Mouse (Mus musculus) Patski (cell line): ENCODE results near the gene Fignl2. TPM values are rescaled to one million over a fixed set of nuclear protein-coding genes. Genes with fewer than 3 reads are reported as not detected.

Source experiments
- ATAC-seq: fragments of 100-300 bp; one replicate; pipeline ENCODE4 v1.8.0; 2021
- CTCF ChIA-PET: fragments of 350-600 bp; sonication (Branson Sonifier 250); formaldehyde crosslinking; loops from one replicate; lab custom pipeline; 2022; ENCODE audit warnings: inconsistent platforms; lab: Charles Lee
- POLR2A ChIA-PET: fragments of 350-600 bp; sonication (Branson Sonifier 250); formaldehyde crosslinking; loops from one replicate; lab custom pipeline; 2022; ENCODE audit warnings: antibody characterized with exemption, inconsistent platforms; lab: Charles Lee
- DNase-seq: peaks from one replicate; pipeline ENCODE4 v3.0.0-alpha.2; 2011; ENCODE audit warnings: low read depth, low spot score
- H3K27me3 ChIP-seq: fragments of 371-371 bp; one replicate; pipeline ENCODE4 v1.5.1; 2021
- CTCF ChIP-seq: fragments of 100-300 bp; IDR thresholded peaks from one replicate; pipeline ENCODE4 v1.5.1; 2021
- in situ Hi-C: fragments of 300-500 bp; cut with MboI; formaldehyde crosslinking; loops from 3 replicates; pipeline ENCODE4 v1.11.1; 2018; ENCODE audit warnings: low pct_unique_long_range_greater_than_20kb, mixed read lengths
- polyA plus RNA-seq: library from polyadenylated mRNA; unstranded; gene quantifications from one replicate; pipeline ENCODE4 v1.2.3, GENCODE M21; 2021

Gene Fignl2
- polyA plus RNA-seq, 1 experiment from 2014 or later: 5.7 TPM

- ChIA-PET POLR2A (no interaction called here), CTCF (no interaction called here)
- in situ Hi-C loops: no loop called here
- ATAC-seq: no peak
- no peak for TF ChIP-seq CTCF
- no peaks in the 10 kb centered on the region for H3K27me3 ChIP-seq
- DNase-seq: no peak
Observed at GRCm38 (mm10) chr15:101039651-101040050, 38.7 kb downstream of the Fignl2 start.

- no peak for TF ChIP-seq CTCF
- DNase-seq (no peak), ATAC-seq (no peak)
- CTCF ChIA-PET: no interaction called here
- POLR2A ChIA-PET: no interaction called here
- in situ Hi-C loops: no loop called here
- H3K27me3 ChIP-seq: no peaks in the 10 kb centered on the region
Observed at GRCm38 (mm10) chr15:101028960-101029359, 49.4 kb downstream of the Fignl2 start.

GRCm38 (mm10) chr15:101011352-101011751 lies 67.0 kb downstream of the Fignl2 start:
- no peak for TF ChIP-seq CTCF
- CTCF ChIA-PET: interaction anchor here (1.8 kb wide), 1 partner anchor 31 kb away, joined by 4 read pairs; no protein-coding TSS in a partner anchor
- no peak for ATAC-seq
- POLR2A ChIA-PET: no interaction called here
- H3K27me3 ChIP-seq: no peaks in the 10 kb centered on the region
- in situ Hi-C loops: no loop called here
- DNase-seq: no peak

DNA sequence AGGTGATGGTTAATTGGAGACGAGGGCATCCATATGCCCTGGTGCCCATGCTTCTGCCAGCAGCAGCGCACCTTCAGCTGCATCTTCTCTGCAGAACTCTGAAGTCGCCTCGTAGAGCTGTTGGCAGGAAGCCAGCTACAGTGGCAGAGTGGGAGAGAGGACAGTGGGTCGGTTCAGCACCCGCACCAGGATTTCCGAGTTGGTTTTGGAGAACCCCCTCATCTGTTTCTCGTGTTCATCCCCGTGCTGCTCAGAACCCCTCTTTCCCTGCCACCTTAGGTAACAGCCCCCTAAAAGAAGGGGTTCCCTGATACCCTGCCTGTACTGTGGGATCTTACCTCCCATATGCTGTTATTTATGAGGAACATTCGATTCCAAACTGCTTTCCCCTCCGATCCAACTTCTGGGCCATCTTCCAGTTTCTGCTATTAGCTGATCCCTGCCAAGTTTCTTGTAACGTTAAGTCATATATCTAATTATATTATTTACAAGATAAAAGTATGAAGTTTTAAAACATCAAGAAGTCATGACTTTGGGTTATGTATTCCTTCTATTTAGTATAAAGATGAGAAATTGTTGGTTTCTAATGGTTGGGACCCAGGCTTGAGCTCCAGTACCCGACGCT lies 69.9 kb downstream of the Fignl2 start:
- CTCF ChIA-PET: no interaction called here
- TF ChIP-seq CTCF: no peak
- H3K27me3 ChIP-seq: no peaks in the 10 kb centered on the region
- in situ Hi-C loops: no loop called here
- POLR2A ChIA-PET: no interaction called here
- DNase-seq: no peak
- ATAC-seq: no peak

- no peak for DNase-seq
- no peak for TF ChIP-seq CTCF
- POLR2A ChIA-PET: no interaction called here
- ATAC-seq: no peak
- in situ Hi-C loops: no loop called here
- no peaks in the 10 kb centered on the region for H3K27me3 ChIP-seq
- CTCF ChIA-PET: interaction anchor here (0.7 to 1.3 kb wide), 2 partner anchors 15 to 24 kb away, joined by 3 read pairs; no protein-coding TSS in a partner anchor
Observed at GRCm38 (mm10) chr15:101007236-101007635, 71.1 kb downstream of the Fignl2 start.

DNA sequence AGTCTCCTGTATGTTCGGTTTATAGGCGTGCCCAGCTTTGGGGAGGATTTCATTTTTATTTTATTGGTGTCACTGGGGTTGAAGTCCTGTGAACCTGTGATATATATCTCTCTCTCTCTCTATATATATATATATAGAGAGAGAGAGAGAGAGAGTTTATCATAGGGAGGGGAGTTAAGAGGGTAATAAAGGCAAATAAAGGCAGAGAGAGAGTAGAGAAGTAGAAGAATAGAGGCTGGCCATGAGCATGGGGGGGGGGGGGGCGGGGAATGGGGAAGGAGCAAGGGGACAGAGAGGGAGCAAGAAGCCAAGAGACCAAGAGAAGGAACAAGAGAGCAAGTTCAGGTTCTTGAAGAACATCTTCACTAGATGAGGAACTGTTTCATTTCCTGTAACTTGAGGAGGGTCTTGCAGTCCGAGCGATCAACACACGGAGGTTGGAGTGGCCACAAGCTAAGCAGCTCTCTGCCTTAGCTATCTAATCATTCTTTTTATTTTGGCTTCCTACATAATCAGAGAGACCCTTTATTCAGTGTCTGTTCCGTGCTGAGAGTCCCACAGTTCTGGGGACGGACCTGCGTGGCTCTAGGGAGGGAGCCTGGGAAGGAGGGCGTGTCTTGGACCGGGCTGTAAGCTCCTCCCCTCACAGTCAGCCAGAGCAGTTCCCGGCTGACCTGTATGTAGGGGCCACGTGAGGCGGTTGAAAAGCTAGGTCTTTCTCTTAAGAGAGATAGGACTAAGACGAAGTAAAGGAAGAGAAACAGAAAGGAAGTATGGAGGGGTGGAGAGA lies 71.9 kb downstream of the Fignl2 start:
- DNase-seq (no peak), ATAC-seq (no peak)
- in situ Hi-C loops: no loop called here
- ChIA-PET CTCF (interaction anchor here (0.7 to 1.3 kb wide), 2 partner anchors 16 to 25 kb away, joined by 3 read pairs; no protein-coding TSS in a partner anchor), POLR2A (no interaction called here)
- no peak for TF ChIP-seq CTCF
- H3K27me3 ChIP-seq: no peaks in the 10 kb centered on the region

DNA sequence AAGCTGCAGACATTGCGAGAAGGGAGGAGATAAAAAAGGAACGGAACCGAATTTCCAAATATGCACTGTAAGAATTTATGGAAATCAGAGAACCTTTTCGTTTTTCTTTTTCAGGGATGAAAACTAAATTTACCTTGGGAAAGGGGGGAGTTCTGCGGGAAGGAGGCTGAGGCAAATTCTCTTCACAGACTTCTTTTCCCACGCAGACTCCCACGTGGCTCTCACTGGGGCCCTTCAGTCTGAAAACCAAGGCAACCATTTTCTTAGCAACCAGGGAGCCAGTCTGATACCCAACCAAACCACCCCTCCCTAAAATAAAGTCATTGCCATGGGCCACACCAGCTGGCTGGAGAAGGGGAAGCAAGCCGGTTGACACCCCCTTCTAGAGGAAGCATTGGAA lies 72.7 kb downstream of the Fignl2 start:
- CTCF ChIA-PET: no interaction called here
- in situ Hi-C loops: no loop called here
- POLR2A ChIA-PET: no interaction called here
- no peak for DNase-seq
- H3K27me3 ChIP-seq: no peaks in the 10 kb centered on the region
- ATAC-seq: no peak
- no peak for TF ChIP-seq CTCF

DNA sequence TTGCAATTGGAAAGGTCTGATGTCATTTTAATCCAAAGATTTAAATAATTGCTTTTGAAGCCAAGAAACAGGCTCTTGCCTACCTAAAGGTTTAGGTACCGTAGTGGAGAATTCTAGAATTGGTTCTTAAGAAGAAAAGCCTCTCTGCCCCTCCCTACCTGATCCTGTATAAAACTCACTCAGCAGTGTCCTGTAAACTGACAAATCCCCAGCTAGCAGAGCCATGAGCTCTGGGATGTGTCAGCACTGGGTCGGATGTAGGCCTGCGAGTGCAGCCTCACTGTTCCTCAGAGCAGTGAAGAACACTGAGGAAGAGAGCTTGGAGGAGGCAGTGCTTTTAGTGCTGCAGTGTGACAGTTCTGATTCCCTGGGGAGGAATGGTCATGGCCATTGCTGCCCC lies 73.8 kb downstream of the Fignl2 start:
- ATAC-seq: no peak
- H3K27me3 ChIP-seq: no peaks in the 10 kb centered on the region

GRCm38 (mm10) chr15:101002466-101002865 lies 75.9 kb downstream of the Fignl2 start:
- no peaks in the 10 kb centered on the region for H3K27me3 ChIP-seq
- no peak for ATAC-seq
- in situ Hi-C loops: no loop called here
- DNase-seq: no peak
- TF ChIP-seq CTCF: no peak
- ChIA-PET CTCF (no interaction called here), POLR2A (no interaction called here)

More for the DNA sequence above, 73.8 kb downstream of the Fignl2 start:
- POLR2A ChIA-PET: no interaction called here
- CTCF ChIA-PET: no interaction called here
- no peak for TF ChIP-seq CTCF
- DNase-seq: no peak
- in situ Hi-C loops: no loop called here

DNA sequence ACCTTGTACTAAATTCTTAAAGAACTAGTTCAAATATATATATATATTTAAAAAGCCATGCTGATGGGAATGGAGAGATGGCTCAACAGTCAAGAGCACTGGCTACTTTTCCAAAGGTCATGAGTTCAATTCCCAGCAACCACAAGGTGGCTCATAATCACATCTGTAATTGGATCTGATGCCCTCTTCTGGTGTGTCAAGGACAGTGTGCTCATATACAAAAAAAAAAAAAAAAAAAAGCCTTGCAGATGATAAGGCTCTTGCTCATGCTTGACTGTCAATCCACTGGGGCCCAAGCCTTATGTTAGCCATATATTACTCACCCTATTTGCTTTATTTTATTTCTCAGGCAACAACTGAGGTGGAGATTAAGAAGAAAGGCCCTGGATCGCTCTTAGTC lies 76.7 kb downstream of the Fignl2 start:
- POLR2A ChIA-PET: no interaction called here
- in situ Hi-C loops: no loop called here
- H3K27me3 ChIP-seq: no peaks in the 10 kb centered on the region

More for the DNA sequence above, 76.7 kb downstream of the Fignl2 start:
- CTCF ChIA-PET: no interaction called here
- DNase-seq: no peak
- no peak for ATAC-seq
- TF ChIP-seq CTCF: no peak

Other genes with a start within 250 kb of the Fignl2 start
- 13.2 TPM for gene Scn8a, start 208.7 kb downstream of the Fignl2 start, polyA plus RNA-seq
- gene Gm47841, start 31.2 kb downstream of the Fignl2 start, polyA plus RNA-seq: 0.08 TPM
- not detected for gene Ankrd33, start 37.2 kb upstream of the Fignl2 start, polyA plus RNA-seq
- gene Acvrl1, start 50.0 kb upstream of the Fignl2 start, polyA plus RNA-seq: not detected
- gene Acvr1b, start 95.5 kb upstream of the Fignl2 start, polyA plus RNA-seq: 31.1 TPM
- 6.8 TPM for gene Grasp, start 145.6 kb upstream of the Fignl2 start, polyA plus RNA-seq
- gene Nr4a1, start 175.7 kb upstream of the Fignl2 start, polyA plus RNA-seq: 2.2 TPM
- 48.6 TPM for gene Atg101, start 205.7 kb upstream of the Fignl2 start, polyA plus RNA-seq
- gene 6030408B16Rik, start 214.6 kb upstream of the Fignl2 start, polyA plus RNA-seq: not detected